Mouse (Mus musculus): ENCODE measurements at regions not wholly inside any gene's neighbourhood (a gene's known extent, or its start where the extent isn't known, plus 50 kb on each side); places are given as distances from the start of the nearest gene placed in this dataset.

DNA sequence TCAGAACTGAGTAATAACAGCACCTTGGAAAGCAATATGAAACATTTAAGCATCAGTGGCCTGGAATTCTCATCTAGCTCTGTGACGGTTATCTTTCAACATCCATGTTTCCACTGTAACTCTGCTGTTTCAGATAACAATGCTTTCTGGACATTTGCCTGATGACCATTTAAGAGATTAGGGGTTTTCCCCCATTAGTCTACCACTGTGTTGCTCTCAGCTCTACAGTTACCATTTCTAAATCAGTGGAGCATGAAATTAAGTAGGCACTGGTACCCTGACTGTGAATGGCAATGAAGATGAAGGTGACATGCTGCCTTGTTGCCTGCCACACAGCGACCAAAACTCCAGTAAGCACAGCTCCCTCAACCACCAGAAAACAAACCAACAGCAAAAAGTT is 70.7 kb upstream of the Myo3a start:
- TF ChIP-seq CTCF (IDR thresholded peaks at IDR 0.05; ENCODE audit: insufficient read depth, low read length) (no peak), POLR2A (IDR thresholded peaks at IDR 0.05; ENCODE audit: borderline replicate concordance, extremely low read depth, low read depth, low read length) (no peak)

Data from lung, adult 2 months (tissue).